Mouse (Mus musculus) limb, embryonic 13.5 days (tissue): ENCODE data around the gene Dnah14. TPM values are rescaled to one million over a fixed set of nuclear protein-coding genes. Genes with fewer than 3 reads are reported as not detected.

Experiments used
- ATAC-seq: fragments of 200-750 bp; cut with Nextera tagmentation; 2 replicates; pipeline ENCODE4 v1.8.0; 2017; ENCODE audit warnings: low read depth, moderate number of reproducible peaks, moderate TSS enrichment; ENCODE audit not compliant: low FRiP score
- H3K27ac ChIP-seq: fragments of 300-500 bp; sonication (generic); 2 replicates; pipeline ENCODE4 v1.5.1; 2015; ENCODE audit warnings: inconsistent platforms, mild to moderate bottlenecking, moderate library complexity
- H3K27me3 ChIP-seq: fragments of 300-500 bp; sonication (generic); 2 replicates; pipeline ENCODE4 v1.6.1; 2015; ENCODE audit warnings: mild to moderate bottlenecking, inconsistent platforms
- H3K36me3 ChIP-seq: fragments of 300-500 bp; sonication (generic); 2 replicates; pipeline ENCODE4 v1.6.1; 2015; ENCODE audit warnings: inconsistent platforms, mild to moderate bottlenecking, moderate library complexity
- H3K4me1 ChIP-seq: fragments of 300-500 bp; sonication (generic); 2 replicates; pipeline ENCODE4 v1.6.1; 2015; ENCODE audit warnings: inconsistent platforms
- H3K4me2 ChIP-seq: fragments of 300-500 bp; sonication (generic); replicated peaks from 2 replicates; pipeline ENCODE4 v1.6.1; 2015; ENCODE audit warnings: inconsistent platforms, mild to moderate bottlenecking, moderate library complexity
- H3K4me3 ChIP-seq: fragments of 300-500 bp; sonication (generic); 2 replicates; pipeline ENCODE4 v1.5.1; 2015; ENCODE audit warnings: moderate library complexity, mild to moderate bottlenecking, inconsistent platforms
- H3K9ac ChIP-seq: fragments of 300-500 bp; sonication (generic); 2 replicates; pipeline ENCODE4 v1.6.1; 2015; ENCODE audit warnings: mild to moderate bottlenecking, inconsistent platforms
- H3K9me3 ChIP-seq: fragments of 300-500 bp; sonication (generic); 2 replicates; pipeline ENCODE4 v1.6.1; 2016; ENCODE audit warnings: inconsistent platforms
- WGBS: fragments of 180-500 bp; shearing (Covaris S2); methylation state at CpG from one replicate; pipeline ENCODE4 v1.1.7; 2015; 5-methylcytosine and 5-hydroxymethylcytosine counted together
- polyA plus RNA-seq: library from polyadenylated mRNA; unstranded; fragments of >200 nt; fragmentation: Nextera tagmentation; extraction: Ambion mirVana; gene quantifications from 2 replicates; pipeline ENCODE4 v1.2.1, GENCODE M21; 2015

The Dnah14 gene
- polyA plus RNA-seq, 1 experiment from 2014 or later, result 1.5 TPM

DNA sequence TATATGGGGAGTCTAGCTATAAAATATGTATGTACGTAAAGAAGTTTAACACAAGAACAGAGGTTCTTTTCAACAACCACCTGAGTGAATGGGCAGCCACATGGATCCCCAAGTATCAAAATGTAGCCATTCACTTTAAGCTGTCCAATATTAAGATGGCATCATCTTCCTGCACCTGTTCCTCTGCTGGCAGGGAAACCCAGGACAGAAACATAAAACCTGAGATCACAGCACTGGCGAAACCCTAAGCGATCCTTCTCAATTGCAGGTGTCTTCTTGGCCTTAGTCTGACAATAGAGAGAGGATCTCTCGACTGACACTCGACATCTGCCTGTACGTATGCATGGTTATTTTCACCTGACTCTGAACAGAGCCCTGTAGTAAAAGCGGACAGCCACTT, 250.4 kb downstream of the Dnah14 start:
- WGBS, result 92% methylated on average over 7 of the region's 7 CpGs
- Histone ChIP-seq H3K4me1 (no peaks in the 10 kb centered on the region), H3K9ac (no peak overlapping the region), H3K36me3 (peaks cover 98% of the 10 kb centered on the region), H3K9me3 (no peaks in the 10 kb centered on the region), H3K27me3 (no peaks in the 10 kb centered on the region), H3K4me3 (no peak overlapping the region), H3K4me2 (no peak overlapping the region), H3K27ac (no peak overlapping the region)
- ATAC-seq, result no peak

GRCm38 (mm10) chr1:181828365-181828764, 252.0 kb downstream of the Dnah14 start:
- H3K4me1 ChIP-seq, result no peaks in the 10 kb centered on the region
- no peak for ATAC-seq
- H3K4me2 ChIP-seq, result no peak overlapping the region
- no peak overlapping the region for H3K4me3 ChIP-seq
- H3K9me3 ChIP-seq, result no peaks in the 10 kb centered on the region
- H3K27me3 ChIP-seq, result no peaks in the 10 kb centered on the region
- H3K36me3 ChIP-seq, result peaks cover 99% of the 10 kb centered on the region
- H3K27ac ChIP-seq, result no peak overlapping the region
- WGBS, result 95% methylated on average over 5 of the region's 5 CpGs
- H3K9ac ChIP-seq, result no peak overlapping the region

- WGBS, result 93% methylated on average over 5 of the region's 5 CpGs
- H3K9ac ChIP-seq, result no peak overlapping the region
- no peaks in the 10 kb centered on the region for H3K4me1 ChIP-seq
- H3K27me3 ChIP-seq, result no peaks in the 10 kb centered on the region
- H3K4me3 ChIP-seq, result no peak overlapping the region
- ATAC-seq, result no peak
- H3K9me3 ChIP-seq, result no peaks in the 10 kb centered on the region
- H3K36me3 ChIP-seq, result peaks cover 89% of the 10 kb centered on the region
- H3K27ac ChIP-seq, result no peak overlapping the region
- no peak overlapping the region for H3K4me2 ChIP-seq
Observed at GRCm38 (mm10) chr1:181832720-181833119, 256.4 kb downstream of the Dnah14 start.

DNA sequence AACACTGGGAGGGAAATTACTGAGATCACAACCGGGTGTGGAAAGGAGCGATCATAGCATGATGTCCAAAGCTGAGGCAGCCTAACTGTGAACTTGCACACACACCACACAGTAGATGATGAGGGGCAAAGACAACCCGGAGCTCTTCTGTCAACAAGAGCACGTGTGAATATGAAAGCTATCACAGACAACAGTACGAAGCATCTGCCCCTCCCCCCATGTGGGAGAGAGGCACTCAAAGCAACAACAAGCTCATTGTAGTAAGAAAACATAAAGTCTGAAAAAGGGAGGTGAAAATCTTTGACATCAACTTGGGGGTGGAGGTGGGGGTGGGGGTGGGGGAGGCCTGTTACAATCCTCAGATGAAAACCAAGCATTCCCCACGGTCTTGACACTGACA, 256.8 kb downstream of the Dnah14 start:
- ATAC-seq, result no peak
- Histone ChIP-seq H3K4me2 (no peak overlapping the region), H3K9ac (no peak overlapping the region), H3K36me3 (peaks cover 85% of the 10 kb centered on the region), H3K27me3 (no peaks in the 10 kb centered on the region), H3K4me3 (no peak overlapping the region), H3K9me3 (no peaks in the 10 kb centered on the region), H3K4me1 (no peaks in the 10 kb centered on the region), H3K27ac (no peak overlapping the region)
- WGBS, result 85% methylated on average over 6 of the region's 6 CpGs

GRCm38 (mm10) chr1:181838111-181838510, 261.8 kb downstream of the Dnah14 start:
- no peak overlapping the region for H3K4me2 ChIP-seq
- no peaks in the 10 kb centered on the region for H3K27me3 ChIP-seq
- H3K9ac ChIP-seq, result no peak overlapping the region
- no peak for ATAC-seq
- no peaks in the 10 kb centered on the region for H3K9me3 ChIP-seq
- 82% methylated on average over 5 of the region's 5 CpGs for WGBS
- no peak overlapping the region for H3K27ac ChIP-seq
- peaks cover 35% of the 10 kb centered on the region for H3K36me3 ChIP-seq
- H3K4me3 ChIP-seq, result no peak overlapping the region
- H3K4me1 ChIP-seq, result peaks cover 28% of the 10 kb centered on the region

- H3K27ac ChIP-seq, result no peak overlapping the region
- H3K27me3 ChIP-seq, result no peaks in the 10 kb centered on the region
- no peaks in the 10 kb centered on the region for H3K9me3 ChIP-seq
- 0 out of 2 replicates have a peak overlapping the region, but pooled peaks have one; percentile 40 for H3K9ac ChIP-seq
- peaks cover 20% of the 10 kb centered on the region for H3K36me3 ChIP-seq
- H3K4me1 ChIP-seq, result peaks cover 34% of the 10 kb centered on the region
- peak overlapping the region; percentile 84 for H3K4me2 ChIP-seq
- 18% methylated on average over 6 of the region's 6 CpGs for WGBS
- no peak for ATAC-seq
- peak overlapping the region; percentile 93 for H3K4me3 ChIP-seq
Observed at GRCm38 (mm10) chr1:181839746-181840366, 263.5 kb downstream of the Dnah14 start.

DNA sequence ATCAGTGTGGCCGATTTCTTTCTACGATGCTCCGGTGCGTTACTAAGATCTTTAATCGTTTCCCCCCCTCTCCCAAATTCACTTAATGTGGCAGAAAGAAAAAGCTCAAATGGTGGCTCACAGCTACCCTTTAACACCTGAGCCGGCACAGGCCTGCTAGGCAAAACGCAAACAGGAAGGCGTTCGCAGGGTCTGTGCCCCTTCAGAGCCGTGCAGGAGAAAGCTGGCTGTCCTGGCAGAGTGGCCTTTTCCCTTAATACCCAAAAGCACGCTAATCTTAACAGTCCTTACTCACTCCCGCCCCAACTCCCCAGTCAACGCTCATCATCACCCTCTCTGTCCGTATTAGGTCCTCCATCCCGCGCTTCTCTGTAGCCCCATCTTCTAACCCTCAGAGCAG, 265.0 kb downstream of the Dnah14 start:
- no peak for ATAC-seq
- H3K36me3 ChIP-seq, result peaks cover 5% of the 10 kb centered on the region
- WGBS, result under 1% methylated on average over 16 of the region's 16 CpGs

DNA sequence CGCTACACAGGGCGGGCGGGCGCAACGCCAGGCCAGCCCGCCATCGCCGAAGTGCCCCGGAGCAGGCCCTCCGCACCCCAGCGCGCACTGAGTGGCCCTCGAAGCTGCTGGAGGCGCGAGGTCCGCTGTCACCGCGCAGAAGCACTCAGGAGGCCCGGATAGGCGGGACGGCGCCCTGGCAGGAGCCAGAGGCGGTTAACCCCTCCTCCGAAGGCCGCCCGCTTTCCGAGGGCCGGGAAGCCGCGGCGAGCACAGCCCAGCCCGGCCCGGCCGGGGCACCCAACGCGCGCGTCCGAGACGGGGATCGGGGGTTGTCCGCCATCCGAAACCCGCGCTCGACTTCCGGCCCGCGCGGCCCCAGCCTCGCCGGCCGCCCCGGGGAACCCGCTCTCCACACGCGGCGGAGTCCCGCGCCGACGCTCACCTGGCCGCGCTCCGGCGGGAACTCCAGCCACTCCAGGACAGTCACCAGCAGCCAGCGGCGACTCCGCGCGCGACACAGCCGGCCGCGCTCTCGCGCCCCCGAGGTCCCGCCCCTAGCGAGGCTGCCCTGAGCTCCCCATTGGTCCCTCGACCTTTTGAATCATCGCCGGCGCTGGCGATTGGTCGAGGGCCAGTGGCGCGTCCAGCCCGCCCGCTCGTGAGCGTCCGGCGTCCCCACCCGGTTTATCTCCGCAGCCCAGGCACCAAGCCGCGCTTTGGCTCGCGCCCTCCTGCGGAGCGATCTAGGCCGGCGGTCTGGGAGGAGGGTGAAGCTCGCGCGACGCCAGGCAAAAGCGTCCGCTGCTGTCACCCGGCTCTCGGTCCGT, 265.7 kb downstream of the Dnah14 start:
- ATAC-seq, result peak; percentile 98
- H3K27me3 ChIP-seq, result no peaks in the 10 kb centered on the region

More for the DNA sequence above, 265.0 kb downstream of the Dnah14 start:
- Histone ChIP-seq H3K4me1 (peaks cover 34% of the 10 kb centered on the region), H3K27ac (peak overlapping the region; percentile 91), H3K9ac (peak overlapping the region; percentile 92), H3K4me2 (peak overlapping the region; percentile 84), H3K4me3 (peak overlapping the region; percentile 93), H3K27me3 (no peaks in the 10 kb centered on the region), H3K9me3 (no peaks in the 10 kb centered on the region)

DNA sequence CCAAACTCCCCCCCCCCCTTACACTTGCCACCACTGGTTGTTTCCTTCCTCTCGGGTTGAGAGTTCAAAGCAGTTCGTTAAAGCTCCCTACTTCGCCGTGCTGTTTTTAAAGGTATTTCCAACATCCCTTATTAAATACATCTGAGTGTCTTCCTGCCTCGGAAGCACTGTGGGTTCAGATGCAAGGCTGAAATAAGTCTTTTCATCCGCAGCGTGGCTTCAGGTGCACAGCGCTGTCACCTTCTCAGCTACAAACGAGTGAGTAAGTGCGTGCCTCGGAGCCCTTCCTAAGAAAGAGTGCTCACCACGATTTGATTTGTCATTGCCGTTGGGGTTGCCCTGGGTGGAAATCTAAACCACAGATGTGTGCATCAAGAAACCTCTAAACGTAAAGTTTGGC, 266.4 kb downstream of the Dnah14 start, which contains the start of gene Lbr:
Lbr (minus strand) TSS at position 266 of the 400 bp plus-strand sequence.
- under 1% methylated on average over 14 of the region's 14 CpGs for WGBS
- H3K9ac ChIP-seq, result peak within 1 kb of the TSS; percentile 92

More for the DNA sequence above, 265.7 kb downstream of the Dnah14 start:
- H3K27ac ChIP-seq, result peak overlapping the region; percentile 91
- H3K4me3 ChIP-seq, result peak overlapping the region; percentile 93
- no peaks in the 10 kb centered on the region for H3K36me3 ChIP-seq
- H3K9me3 ChIP-seq, result no peaks in the 10 kb centered on the region
- peaks cover 34% of the 10 kb centered on the region for H3K4me1 ChIP-seq
- WGBS, result under 1% methylated on average over 92 of the region's 113 CpGs
- peak overlapping the region; percentile 84 for H3K4me2 ChIP-seq
- H3K9ac ChIP-seq, result peak overlapping the region; percentile 92

DNA sequence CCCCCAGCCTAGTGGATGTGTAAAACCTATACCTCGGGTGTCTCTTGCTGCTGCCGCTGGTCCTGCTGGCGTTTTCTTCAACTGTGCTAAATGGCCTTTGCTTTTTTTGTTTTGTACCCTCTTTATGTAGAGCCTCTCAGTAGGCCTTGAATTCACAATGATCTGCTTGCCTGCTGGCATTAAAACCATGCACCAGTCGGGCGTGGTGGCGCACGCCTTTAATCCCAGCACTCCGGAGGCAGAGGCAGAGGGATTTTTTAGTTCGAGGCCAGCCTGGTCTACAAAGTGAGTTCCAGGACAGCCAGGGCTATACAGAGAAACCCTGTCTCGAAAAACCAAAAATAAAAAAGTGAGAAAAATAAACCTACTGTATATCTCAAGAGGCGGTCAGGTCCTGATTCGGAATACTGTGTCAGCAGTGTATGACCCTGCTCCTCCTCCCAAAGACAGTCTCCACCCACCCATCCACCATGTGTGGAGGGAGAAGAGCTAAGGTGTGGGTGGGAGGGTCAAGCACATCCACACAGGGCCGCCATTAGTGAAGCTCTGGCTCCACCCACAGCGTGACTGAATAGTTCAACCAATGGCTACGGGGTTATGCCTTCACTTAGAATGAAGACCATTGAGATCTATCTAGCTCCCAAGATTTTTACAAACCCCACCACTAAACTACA, 268.7 kb downstream of the Dnah14 start:
- Histone ChIP-seq H3K4me2 (no peak overlapping the region), H3K27ac (no peak overlapping the region), H3K36me3 (no peaks in the 10 kb centered on the region), H3K27me3 (no peaks in the 10 kb centered on the region), H3K4me3 (no peak overlapping the region), H3K4me1 (peaks cover 31% of the 10 kb centered on the region), H3K9me3 (no peaks in the 10 kb centered on the region), H3K9ac (no peak overlapping the region)
- no peak for ATAC-seq
- WGBS, result 79% methylated on average over 15 of the region's 15 CpGs

More for the DNA sequence above, 266.4 kb downstream of the Dnah14 start, which contains the start of gene Lbr:
- Histone ChIP-seq H3K9me3 (no peaks in the 10 kb centered on the region), H3K27me3 (no peaks in the 10 kb centered on the region), H3K4me3 (peak within 1 kb of the TSS; percentile 93), H3K4me2 (peak within 1 kb of the TSS; percentile 84), H3K36me3 (no peaks in the 10 kb centered on the region), H3K27ac (peak within 1 kb of the TSS; percentile 91), H3K4me1 (peaks cover 34% of the 10 kb centered on the region)
- ATAC-seq, result no peak

DNA sequence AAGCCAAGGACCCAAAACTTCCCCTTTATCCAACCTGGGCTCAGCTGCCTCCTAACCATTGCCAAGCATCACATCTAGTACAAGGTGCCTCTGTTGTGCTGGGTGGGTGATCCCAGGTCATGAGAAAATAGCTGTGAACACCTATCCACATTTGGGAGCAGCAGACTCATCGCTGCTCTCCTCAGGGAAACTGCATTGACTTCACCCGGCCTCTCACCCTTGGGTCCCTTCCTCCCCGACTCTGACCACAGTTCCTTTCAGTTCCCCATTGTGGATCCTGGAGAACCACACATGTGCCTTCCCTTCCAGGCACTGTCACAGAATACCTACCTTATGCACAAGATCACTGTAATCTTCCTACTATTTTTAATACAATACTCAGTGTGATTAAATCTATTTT, 269.4 kb downstream of the Dnah14 start:
- Histone ChIP-seq H3K36me3 (no peaks in the 10 kb centered on the region), H3K4me1 (peaks cover 23% of the 10 kb centered on the region), H3K9ac (no peak overlapping the region), H3K9me3 (no peaks in the 10 kb centered on the region), H3K27me3 (no peaks in the 10 kb centered on the region), H3K27ac (no peak overlapping the region), H3K4me2 (no peak overlapping the region), H3K4me3 (no peak overlapping the region)
- no peak for ATAC-seq
- WGBS, result 85% methylated on average over 3 of the region's 3 CpGs

GRCm38 (mm10) chr1:181847396-181847795, 271.0 kb downstream of the Dnah14 start:
- WGBS, result 86% methylated on average over 3 of the region's 3 CpGs
- no peak overlapping the region for H3K27ac ChIP-seq
- no peaks in the 10 kb centered on the region for H3K36me3 ChIP-seq

More at GRCm38 (mm10) chr1:181847396-181847795, 271.0 kb downstream of the Dnah14 start:
- Histone ChIP-seq H3K9me3 (no peaks in the 10 kb centered on the region), H3K4me1 (peaks cover 23% of the 10 kb centered on the region), H3K27me3 (no peaks in the 10 kb centered on the region), H3K4me2 (no peak overlapping the region), H3K9ac (no peak overlapping the region), H3K4me3 (no peak overlapping the region)
- no peak for ATAC-seq
